Mouse (Mus musculus) embryonic facial prominence, embryonic 15.5 days (tissue): ENCODE data around the gene Gm42791. TPM values are rescaled to one million over a fixed set of nuclear protein-coding genes. Genes with fewer than 3 reads are reported as not detected.

Experiments used
- ATAC-seq: fragments of 200-750 bp; cut with Nextera tagmentation; 2 replicates; pipeline ENCODE4 v1.8.0; 2017; ENCODE audit warnings: low read depth, moderate TSS enrichment; ENCODE audit not compliant: insufficient number of reproducible peaks, low FRiP score, low TSS enrichment
- H3K27ac ChIP-seq: fragments of 300-500 bp; sonication (generic); replicated peaks from 2 replicates; pipeline ENCODE4 v1.5.1; 2015; ENCODE audit warnings: mild to moderate bottlenecking, inconsistent platforms
- H3K27me3 ChIP-seq: fragments of 300-500 bp; sonication (generic); 2 replicates; pipeline ENCODE4 v1.6.1; 2015; ENCODE audit warnings: inconsistent platforms
- H3K36me3 ChIP-seq: fragments of 300-500 bp; sonication (generic); 2 replicates; pipeline ENCODE4 v1.6.1; 2015; ENCODE audit warnings: mild to moderate bottlenecking, inconsistent platforms
- H3K4me1 ChIP-seq: fragments of 300-500 bp; sonication (generic); 2 replicates; pipeline ENCODE4 v1.6.1; 2015; ENCODE audit warnings: inconsistent platforms
- H3K4me2 ChIP-seq: fragments of 300-500 bp; sonication (generic); replicated peaks from 2 replicates; pipeline ENCODE4 v1.6.1; 2015; ENCODE audit warnings: mild to moderate bottlenecking, inconsistent platforms
- H3K4me3 ChIP-seq: fragments of 300-500 bp; sonication (generic); replicated peaks from 2 replicates; pipeline ENCODE4 v1.5.1; 2015; ENCODE audit warnings: mild to moderate bottlenecking, inconsistent platforms
- H3K9ac ChIP-seq: fragments of 300-500 bp; sonication (generic); 2 replicates; pipeline ENCODE4 v1.6.1; 2015; ENCODE audit warnings: inconsistent platforms
- H3K9me3 ChIP-seq: fragments of 300-500 bp; sonication (generic); replicated peaks from 2 replicates; pipeline ENCODE4 v1.6.1; 2016; ENCODE audit warnings: inconsistent platforms
- WGBS: fragments of 180-500 bp; shearing (Covaris S2); methylation state at CpG from one replicate; pipeline ENCODE4 v1.1.7; 2015; 5-methylcytosine and 5-hydroxymethylcytosine counted together
- polyA plus RNA-seq: library from polyadenylated mRNA; unstranded; fragments of >200 nt; fragmentation: Nextera tagmentation; extraction: Ambion mirVana; gene quantifications from 2 replicates; pipeline ENCODE4 v1.2.1, GENCODE M21; 2015

The Gm42791 gene
- polyA plus RNA-seq, 1 experiment from 2014 or later = 1.6 TPM

GRCm38 (mm10) chr5:149007295-149007646, 12.3 kb upstream of the Gm42791 start:
- peak overlapping the region; percentile 6; the same call in 1 of the 2 replicates for H3K4me3 ChIP-seq
- H3K9me3 ChIP-seq = no peaks in the 10 kb centered on the region
- H3K27me3 ChIP-seq = no peaks in the 10 kb centered on the region
- peaks cover 34% of the 10 kb centered on the region for H3K4me1 ChIP-seq
- no peak overlapping the region for H3K9ac ChIP-seq
- no peaks in the 10 kb centered on the region for H3K36me3 ChIP-seq
- H3K27ac ChIP-seq = peak overlapping the region; percentile 52; the same call in 1 of the 2 replicates
- WGBS = 44% methylated on average over 5 of the region's 5 CpGs
- H3K4me2 ChIP-seq = peak overlapping the region; percentile 62
- no peak for ATAC-seq

- Histone ChIP-seq H3K4me1 (peaks cover 40% of the 10 kb centered on the region), H3K4me3 (peak overlapping the region; percentile 37), H3K27ac (peak overlapping the region; percentile 87), H3K9me3 (no peaks in the 10 kb centered on the region), H3K27me3 (no peaks in the 10 kb centered on the region), H3K4me2 (peak overlapping the region; percentile 62), H3K9ac (0 out of 2 replicates have a peak overlapping the region, but pooled peaks have one; percentile 9), H3K36me3 (no peaks in the 10 kb centered on the region)
- ATAC-seq = peak; percentile 71
- WGBS = 7% methylated on average over 26 of the region's 26 CpGs
Observed at GRCm38 (mm10) chr5:149006362-149007294, 11.7 kb upstream of the Gm42791 start.

GRCm38 (mm10) chr5:149005701-149006361, 10.9 kb upstream of the Gm42791 start:
- H3K9ac ChIP-seq = no peak overlapping the region
- no peak for ATAC-seq
- peaks cover 40% of the 10 kb centered on the region for H3K4me1 ChIP-seq
- no peaks in the 10 kb centered on the region for H3K36me3 ChIP-seq
- peak overlapping the region; percentile 87 for H3K27ac ChIP-seq
- H3K4me2 ChIP-seq = peak overlapping the region; percentile 62
- WGBS = 59% methylated on average over 9 of the region's 9 CpGs
- H3K4me3 ChIP-seq = peak overlapping the region; percentile 37
- H3K27me3 ChIP-seq = no peaks in the 10 kb centered on the region
- H3K9me3 ChIP-seq = no peaks in the 10 kb centered on the region

GRCm38 (mm10) chr5:149005083-149005482, 10.1 kb upstream of the Gm42791 start:
- ATAC-seq = no peak
- no peak overlapping the region for H3K9ac ChIP-seq
- no peak overlapping the region for H3K4me2 ChIP-seq
- no peak overlapping the region for H3K27ac ChIP-seq
- no peaks in the 10 kb centered on the region for H3K27me3 ChIP-seq
- no peaks in the 10 kb centered on the region for H3K36me3 ChIP-seq
- WGBS = 20% methylated on average over 9 of the region's 9 CpGs
- H3K9me3 ChIP-seq = no peaks in the 10 kb centered on the region
- H3K4me1 ChIP-seq = peaks cover 40% of the 10 kb centered on the region
- no peak overlapping the region for H3K4me3 ChIP-seq

GRCm38 (mm10) chr5:149003137-149003536, 8.2 kb upstream of the Gm42791 start:
- H3K9me3 ChIP-seq = no peaks in the 10 kb centered on the region
- no peak overlapping the region for H3K4me3 ChIP-seq
- no peaks in the 10 kb centered on the region for H3K27me3 ChIP-seq
- peaks cover 40% of the 10 kb centered on the region for H3K4me1 ChIP-seq
- 31% methylated on average over 2 of the region's 2 CpGs for WGBS
- 0 out of 2 replicates have a peak overlapping the region, but pooled peaks have one; percentile 8 for H3K4me2 ChIP-seq
- H3K36me3 ChIP-seq = no peaks in the 10 kb centered on the region
- H3K27ac ChIP-seq = peak overlapping the region; percentile 81
- no peak for ATAC-seq
- no peak overlapping the region for H3K9ac ChIP-seq

DNA sequence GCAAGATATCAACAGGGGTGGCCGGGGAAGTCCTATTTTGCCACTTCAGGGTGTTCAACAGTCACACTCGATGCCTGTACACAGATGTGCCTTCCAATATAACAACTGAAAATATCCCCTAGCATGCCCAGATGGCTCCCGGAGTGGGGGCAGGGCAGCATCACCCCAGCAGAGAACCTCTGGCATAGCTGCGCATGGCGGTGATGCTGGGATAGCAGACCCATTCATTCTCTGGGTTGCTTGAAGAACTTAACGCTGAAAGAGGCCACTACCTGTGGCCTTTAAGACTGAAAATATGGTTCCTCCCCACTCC, 7.8 kb upstream of the Gm42791 start:
- no peaks in the 10 kb centered on the region for H3K9me3 ChIP-seq
- peaks cover 40% of the 10 kb centered on the region for H3K4me1 ChIP-seq
- no peak for ATAC-seq
- 39% methylated on average over 6 of the region's 6 CpGs for WGBS
- peak overlapping the region; percentile 8; the same call in 1 of the 2 replicates for H3K4me2 ChIP-seq
- H3K36me3 ChIP-seq = no peaks in the 10 kb centered on the region
- H3K9ac ChIP-seq = no peak overlapping the region
- H3K27me3 ChIP-seq = no peaks in the 10 kb centered on the region
- peak overlapping the region; percentile 81 for H3K27ac ChIP-seq
- H3K4me3 ChIP-seq = no peak overlapping the region

DNA sequence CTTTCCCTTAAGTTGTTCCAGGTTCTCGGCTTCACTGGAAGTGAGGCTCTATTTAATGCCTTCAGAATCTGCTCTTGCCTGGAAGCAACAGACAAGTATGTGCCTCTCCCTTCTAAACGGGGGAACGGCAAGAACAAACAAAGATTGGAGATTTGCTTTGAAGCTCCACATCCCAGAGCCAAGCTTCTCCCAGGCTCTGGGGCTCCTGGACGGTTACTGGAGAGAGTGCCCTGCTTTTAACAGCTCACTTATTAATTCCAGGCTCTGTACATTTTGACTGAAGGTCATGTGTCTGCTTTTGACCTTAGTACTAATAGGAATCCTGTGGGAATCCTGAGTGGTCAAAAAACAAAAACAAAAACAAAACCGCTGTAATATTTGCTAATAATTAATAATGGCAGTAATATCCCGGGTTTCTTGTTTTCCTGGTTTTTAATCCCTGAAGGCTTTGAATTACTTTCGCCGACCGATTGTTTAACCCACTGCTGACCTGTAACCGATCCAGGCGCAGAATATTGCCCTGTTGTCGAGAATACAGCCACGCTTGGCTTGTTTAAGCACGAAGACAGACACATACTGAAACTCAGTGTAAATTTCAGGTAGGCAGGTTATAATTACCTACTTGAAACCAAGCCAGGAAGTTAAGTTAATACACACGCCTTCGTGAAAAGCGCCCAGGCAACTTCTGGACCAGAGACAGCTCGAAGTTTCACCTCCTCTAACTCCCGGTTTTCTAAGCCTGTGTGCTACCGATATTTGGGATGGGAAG, 7.3 kb upstream of the Gm42791 start:
- no peak overlapping the region for H3K4me3 ChIP-seq
- H3K9me3 ChIP-seq = no peaks in the 10 kb centered on the region
- no peaks in the 10 kb centered on the region for H3K27me3 ChIP-seq
- peak overlapping the region; percentile 81 for H3K27ac ChIP-seq
- H3K36me3 ChIP-seq = no peaks in the 10 kb centered on the region
- H3K4me2 ChIP-seq = peak overlapping the region; percentile 8; the same call in 1 of the 2 replicates
- no peak overlapping the region for H3K9ac ChIP-seq
- no peak for ATAC-seq
- H3K4me1 ChIP-seq = peaks cover 36% of the 10 kb centered on the region
- WGBS = 18% methylated on average over 20 of the region's 20 CpGs

- Histone ChIP-seq H3K36me3 (no peaks in the 10 kb centered on the region), H3K4me1 (peaks cover 39% of the 10 kb centered on the region), H3K4me3 (no peak overlapping the region), H3K9ac (no peak overlapping the region), H3K27me3 (no peaks in the 10 kb centered on the region), H3K4me2 (no peak overlapping the region), H3K9me3 (no peaks in the 10 kb centered on the region), H3K27ac (no peak overlapping the region)
- ATAC-seq = no peak
- WGBS = 76% methylated on average over 7 of the region's 7 CpGs
Observed at GRCm38 (mm10) chr5:148999802-149000201, 4.9 kb upstream of the Gm42791 start.

DNA sequence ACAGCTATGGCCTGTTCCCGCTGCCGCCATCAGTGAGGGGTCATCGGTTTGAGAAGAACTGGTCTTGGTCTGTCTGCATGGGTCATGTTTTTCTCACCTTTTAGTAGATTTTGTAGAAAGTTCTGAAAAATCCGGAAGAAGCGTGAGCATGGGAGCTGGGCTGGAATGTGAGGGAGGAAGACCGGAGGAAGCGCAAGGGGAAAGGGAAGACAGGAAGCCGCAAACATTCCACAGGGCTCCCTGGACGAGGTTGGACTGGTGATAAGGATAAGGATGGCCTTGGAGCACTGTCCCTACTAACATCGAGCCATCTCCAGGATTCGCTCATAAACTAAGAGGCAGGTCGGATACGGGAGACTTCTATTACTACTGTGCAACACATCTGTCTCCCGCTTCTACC, 3.6 kb upstream of the Gm42791 start:
- no peak overlapping the region for H3K27ac ChIP-seq
- no peaks in the 10 kb centered on the region for H3K27me3 ChIP-seq
- H3K9ac ChIP-seq = no peak overlapping the region
- H3K4me1 ChIP-seq = peaks cover 50% of the 10 kb centered on the region
- no peak overlapping the region for H3K4me2 ChIP-seq
- no peak for ATAC-seq
- no peaks in the 10 kb centered on the region for H3K9me3 ChIP-seq
- no peaks in the 10 kb centered on the region for H3K36me3 ChIP-seq
- WGBS = 82% methylated on average over 14 of the region's 14 CpGs
- no peak overlapping the region for H3K4me3 ChIP-seq

- no peaks in the 10 kb centered on the region for H3K27me3 ChIP-seq
- H3K4me1 ChIP-seq = peaks cover 32% of the 10 kb centered on the region
- ATAC-seq = no peak
- H3K9ac ChIP-seq = no peak overlapping the region
- no peak overlapping the region for H3K4me3 ChIP-seq
- H3K36me3 ChIP-seq = peaks cover 12% of the 10 kb centered on the region
- H3K4me2 ChIP-seq = no peak overlapping the region
- 30% methylated on average over 4 of the region's 4 CpGs for WGBS
- peak overlapping the region; percentile 56; the same call in 1 of the 2 replicates for H3K27ac ChIP-seq
- H3K9me3 ChIP-seq = no peaks in the 10 kb centered on the region
Observed at GRCm38 (mm10) chr5:148996709-148997037, 1.7 kb upstream of the Gm42791 start.
